Mouse (Mus musculus): Measurements from ENCODE around the gene Ncln. TPM values are rescaled to one million over a fixed set of nuclear protein-coding genes. Genes with fewer than 3 reads are reported as not detected.

Gene Ncln
- polyA plus RNA-seq, 1 experiment = 152 TPM

- TF ChIP-seq CTCF (IDR thresholded peaks at IDR 0.05; ENCODE audit: borderline replicate concordance, extremely low read depth, insufficient read depth, insufficient read length) = no peak
- no peak for TF ChIP-seq POLR2A (IDR thresholded peaks at IDR 0.05; ENCODE audit: borderline replicate concordance, extremely low read depth, insufficient read depth, insufficient read length, poor library complexity, severe bottlenecking)
- DNase-seq (ENCODE audit: low read depth) = no peak
Measured at GRCm38 (mm10) chr10:81534826-81535225, 38.6 kb upstream of the Ncln start.

- TF ChIP-seq POLR2A (IDR thresholded peaks at IDR 0.05; ENCODE audit: borderline replicate concordance, extremely low read depth, insufficient read depth, insufficient read length, poor library complexity, severe bottlenecking) (no peak), CTCF (IDR thresholded peaks at IDR 0.05; ENCODE audit: borderline replicate concordance, extremely low read depth, insufficient read depth, insufficient read length) (peak; percentile 96)
- peak; percentile 47 for DNase-seq (ENCODE audit: low read depth)
Measured at GRCm38 (mm10) chr10:81526779-81527178, 30.6 kb upstream of the Ncln start.

- no peak for DNase-seq (ENCODE audit: low read depth)
- TF ChIP-seq CTCF (IDR thresholded peaks at IDR 0.05; ENCODE audit: borderline replicate concordance, extremely low read depth, insufficient read depth, insufficient read length) = no peak
Measured at GRCm38 (mm10) chr10:81525017-81525694, 29.0 kb upstream of the Ncln start.

- no peak for DNase-seq (ENCODE audit: low read depth)
- no peak for TF ChIP-seq POLR2A (IDR thresholded peaks at IDR 0.05; ENCODE audit: borderline replicate concordance, extremely low read depth, insufficient read depth, insufficient read length, poor library complexity, severe bottlenecking)
- TF ChIP-seq CTCF (IDR thresholded peaks at IDR 0.05; ENCODE audit: borderline replicate concordance, extremely low read depth, insufficient read depth, insufficient read length) = no peak
Measured at GRCm38 (mm10) chr10:81524051-81524605, 27.9 kb upstream of the Ncln start, which contains the start of gene Gna15. Gna15 (minus strand) TSS chr10:81524225.

GRCm38 (mm10) chr10:81523570-81523969, 27.4 kb upstream of the Ncln start:
- DNase-seq (ENCODE audit: low read depth) = no peak
- no peak for TF ChIP-seq CTCF (IDR thresholded peaks at IDR 0.05; ENCODE audit: borderline replicate concordance, extremely low read depth, insufficient read depth, insufficient read length)
- TF ChIP-seq POLR2A (IDR thresholded peaks at IDR 0.05; ENCODE audit: borderline replicate concordance, extremely low read depth, insufficient read depth, insufficient read length, poor library complexity, severe bottlenecking) = no peak

GRCm38 (mm10) chr10:81523142-81523541, 26.9 kb upstream of the Ncln start:
- no peak for TF ChIP-seq CTCF (IDR thresholded peaks at IDR 0.05; ENCODE audit: borderline replicate concordance, extremely low read depth, insufficient read depth, insufficient read length)
- no peak for TF ChIP-seq POLR2A (IDR thresholded peaks at IDR 0.05; ENCODE audit: borderline replicate concordance, extremely low read depth, insufficient read depth, insufficient read length, poor library complexity, severe bottlenecking)
- no peak for DNase-seq (ENCODE audit: low read depth)

GRCm38 (mm10) chr10:81519978-81520365, 23.8 kb upstream of the Ncln start:
- DNase-seq (ENCODE audit: low read depth) = no peak
- no peak for TF ChIP-seq POLR2A (IDR thresholded peaks at IDR 0.05; ENCODE audit: borderline replicate concordance, extremely low read depth, insufficient read depth, insufficient read length, poor library complexity, severe bottlenecking)
- no peak for TF ChIP-seq CTCF (IDR thresholded peaks at IDR 0.05; ENCODE audit: borderline replicate concordance, extremely low read depth, insufficient read depth, insufficient read length)

- TF ChIP-seq CTCF (IDR thresholded peaks at IDR 0.05; ENCODE audit: borderline replicate concordance, extremely low read depth, insufficient read depth, insufficient read length) = no peak
- TF ChIP-seq POLR2A (IDR thresholded peaks at IDR 0.05; ENCODE audit: borderline replicate concordance, extremely low read depth, insufficient read depth, insufficient read length, poor library complexity, severe bottlenecking) = no peak
- DNase-seq (ENCODE audit: low read depth) = no peak
Measured at GRCm38 (mm10) chr10:81519227-81519977, 23.2 kb upstream of the Ncln start.

GRCm38 (mm10) chr10:81518546-81518945, 22.4 kb upstream of the Ncln start:
- TF ChIP-seq POLR2A (IDR thresholded peaks at IDR 0.05; ENCODE audit: borderline replicate concordance, extremely low read depth, insufficient read depth, insufficient read length, poor library complexity, severe bottlenecking) (no peak), CTCF (IDR thresholded peaks at IDR 0.05; ENCODE audit: borderline replicate concordance, extremely low read depth, insufficient read depth, insufficient read length) (peak; percentile 73)
- DNase-seq (ENCODE audit: low read depth) = peak; percentile 62

GRCm38 (mm10) chr10:81517227-81517626, 21.0 kb upstream of the Ncln start:
- DNase-seq (ENCODE audit: low read depth) = no peak
- no peak for TF ChIP-seq CTCF (IDR thresholded peaks at IDR 0.05; ENCODE audit: borderline replicate concordance, extremely low read depth, insufficient read depth, insufficient read length)
- no peak for TF ChIP-seq POLR2A (IDR thresholded peaks at IDR 0.05; ENCODE audit: borderline replicate concordance, extremely low read depth, insufficient read depth, insufficient read length, poor library complexity, severe bottlenecking)

GRCm38 (mm10) chr10:81513798-81514197, 17.6 kb upstream of the Ncln start:
- DNase-seq (ENCODE audit: low read depth) = no peak
- no peak for TF ChIP-seq CTCF (IDR thresholded peaks at IDR 0.05; ENCODE audit: borderline replicate concordance, extremely low read depth, insufficient read depth, insufficient read length)
- no peak for TF ChIP-seq POLR2A (IDR thresholded peaks at IDR 0.05; ENCODE audit: borderline replicate concordance, extremely low read depth, insufficient read depth, insufficient read length, poor library complexity, severe bottlenecking)

Data from brain, embryonic 14.5 days (tissue).